Mouse (Mus musculus) heart, postnatal 0 days (tissue): ENCODE measurements at regions not wholly inside any gene's neighbourhood (a gene's known extent, or its start where the extent isn't known, plus 50 kb on each side); places are given as distances from the start of the nearest gene placed in this dataset.

ENCODE experiments used
- CTCF ChIP-seq: IDR thresholded peaks from 2 replicates; pipeline ENCODE4 v1.5.1; 2016; ENCODE audit warnings: antibody characterized with exemption, control low read depth, low read depth
- EP300 ChIP-seq: IDR thresholded peaks from 2 replicates; pipeline ENCODE4 v1.6.1; 2016; ENCODE audit warnings: antibody characterized with exemption, low read depth

- TF ChIP-seq CTCF (peak; percentile 54), EP300 (no peak)
Observed at GRCm38 (mm10) chr8:95974889-95975288, 86.5 kb upstream of the Got2 start.
